Mouse (Mus musculus): ENCODE results near the gene Crip1. TPM values are rescaled to one million over a fixed set of nuclear protein-coding genes. Genes with fewer than 3 reads are reported as not detected.

Gene Crip1
- polyA plus RNA-seq, 1 experiment, result 94.9 TPM

- no peak for DNase-seq (ENCODE audit: extremely low spot score in 1 of 2, low spot score in 1 of 2)
Measured at GRCm38 (mm10) chr12:113124726-113125125, 21.4 kb upstream of the Crip1 start.

GRCm38 (mm10) chr12:113130732-113131131 lies 15.4 kb upstream of the Crip1 start:
- DNase-seq (ENCODE audit: extremely low spot score in 1 of 2, low spot score in 1 of 2), result no peak

GRCm38 (mm10) chr12:113131601-113132000 lies 14.5 kb upstream of the Crip1 start:
- no peak for DNase-seq (ENCODE audit: extremely low spot score in 1 of 2, low spot score in 1 of 2)

- DNase-seq (ENCODE audit: extremely low spot score in 1 of 2, low spot score in 1 of 2), result no peak
Measured at GRCm38 (mm10) chr12:113132567-113132966, 13.5 kb upstream of the Crip1 start.

GRCm38 (mm10) chr12:113133260-113133659 lies 12.9 kb upstream of the Crip1 start:
- DNase-seq (ENCODE audit: extremely low spot score in 1 of 2, low spot score in 1 of 2), result no peak

GRCm38 (mm10) chr12:113133861-113134403 lies 12.2 kb upstream of the Crip1 start:
- DNase-seq (ENCODE audit: extremely low spot score in 1 of 2, low spot score in 1 of 2), result no peak

- no peak for DNase-seq (ENCODE audit: extremely low spot score in 1 of 2, low spot score in 1 of 2)
Measured at GRCm38 (mm10) chr12:113134502-113134901, 11.6 kb upstream of the Crip1 start.

- DNase-seq (ENCODE audit: extremely low spot score in 1 of 2, low spot score in 1 of 2), result no peak
Measured at GRCm38 (mm10) chr12:113135401-113135800, 10.7 kb upstream of the Crip1 start.

GRCm38 (mm10) chr12:113136492-113137020 lies 9.6 kb upstream of the Crip1 start:
- DNase-seq (ENCODE audit: extremely low spot score in 1 of 2, low spot score in 1 of 2), result no peak

GRCm38 (mm10) chr12:113137260-113138213 lies 8.6 kb upstream of the Crip1 start:
- no peak for DNase-seq (ENCODE audit: extremely low spot score in 1 of 2, low spot score in 1 of 2)

- no peak for DNase-seq (ENCODE audit: extremely low spot score in 1 of 2, low spot score in 1 of 2)
Measured at GRCm38 (mm10) chr12:113138291-113138690, 7.8 kb upstream of the Crip1 start.

GRCm38 (mm10) chr12:113138901-113139864 lies 6.9 kb upstream of the Crip1 start:
- no peak for DNase-seq (ENCODE audit: extremely low spot score in 1 of 2, low spot score in 1 of 2)

GRCm38 (mm10) chr12:113139908-113140615 lies 6.1 kb upstream of the Crip1 start, which contains the start of gene Crip2:
Gene Crip2 (plus strand): TSS chr12:113140236.
- peak; percentile 95 for DNase-seq (ENCODE audit: extremely low spot score in 1 of 2, low spot score in 1 of 2)

- no peak for DNase-seq (ENCODE audit: extremely low spot score in 1 of 2, low spot score in 1 of 2)
Measured at GRCm38 (mm10) chr12:113140616-113141411, 5.3 kb upstream of the Crip1 start.

GRCm38 (mm10) chr12:113141531-113141973 lies 4.6 kb upstream of the Crip1 start:
- DNase-seq (ENCODE audit: extremely low spot score in 1 of 2, low spot score in 1 of 2), result no peak

- no peak for DNase-seq (ENCODE audit: extremely low spot score in 1 of 2, low spot score in 1 of 2)
Measured at GRCm38 (mm10) chr12:113142021-113142975, 3.8 kb upstream of the Crip1 start.

- DNase-seq (ENCODE audit: extremely low spot score in 1 of 2, low spot score in 1 of 2), result no peak
Measured at GRCm38 (mm10) chr12:113143164-113143563, 3.0 kb upstream of the Crip1 start.

All from frontal cortex, adult 2 months (tissue).